Mouse (Mus musculus) frontal cortex, postnatal 10 days (tissue): ENCODE measurements at regions not wholly inside any gene's neighbourhood (a gene's known extent, or its start where the extent isn't known, plus 50 kb on each side); places are given as distances from the start of the nearest gene placed in this dataset.
A peak's percentile ranks its signal among the peaks of the same experiment; 100 is the strongest.

Source experiments
- DNase-seq, 2 experiments: peaks; one replicate each; pipeline ENCODE4 v3.0.0; 2022; ENCODE audit warnings: low spot score in 2 of 2, mixed read lengths in 1 of 2

DNA sequence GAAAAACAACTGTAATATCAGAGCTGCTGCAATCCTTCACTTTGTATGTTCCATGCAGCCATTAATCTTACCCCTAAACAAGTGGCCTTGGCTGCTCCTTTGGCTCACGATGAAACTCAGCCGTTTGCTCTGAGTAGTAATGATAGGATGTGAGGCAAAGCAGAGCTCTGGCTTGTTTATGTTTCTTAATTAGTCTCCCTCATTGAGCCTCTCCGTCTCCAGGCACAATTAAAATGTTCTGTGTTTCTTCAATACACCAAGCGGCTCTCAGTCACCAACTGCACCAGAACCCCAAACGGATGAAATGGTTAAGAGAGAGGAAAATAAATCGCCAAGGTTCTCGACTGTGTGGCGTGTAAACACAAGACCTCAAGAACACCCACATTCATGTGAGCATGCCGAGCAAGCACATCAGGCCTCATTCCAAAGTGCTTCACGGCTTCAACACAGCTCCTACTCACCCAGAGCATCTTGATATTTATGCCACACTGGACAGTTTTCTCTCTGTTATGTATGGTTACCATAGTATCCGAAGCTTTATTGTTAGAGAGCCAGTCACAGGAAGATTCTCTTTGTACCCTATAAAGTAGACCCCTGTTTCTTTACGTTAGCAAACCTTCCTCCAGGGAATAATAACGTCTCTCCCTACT is 280.4 kb downstream of the Lyplal1 start:
- no peak for DNase-seq

GRCm38 (mm10) chr1:185842481-185842880 is 274.6 kb downstream of the Lyplal1 start:
- DNase-seq: peak in 1 of 2 experiments; percentile 8

- DNase-seq: peak in 1 of 2 experiments; percentile 10
Measured at GRCm38 (mm10) chr1:185847161-185847560, 269.9 kb downstream of the Lyplal1 start.

GRCm38 (mm10) chr1:185850590-185850989 is 266.5 kb downstream of the Lyplal1 start:
- no peak for DNase-seq

DNA sequence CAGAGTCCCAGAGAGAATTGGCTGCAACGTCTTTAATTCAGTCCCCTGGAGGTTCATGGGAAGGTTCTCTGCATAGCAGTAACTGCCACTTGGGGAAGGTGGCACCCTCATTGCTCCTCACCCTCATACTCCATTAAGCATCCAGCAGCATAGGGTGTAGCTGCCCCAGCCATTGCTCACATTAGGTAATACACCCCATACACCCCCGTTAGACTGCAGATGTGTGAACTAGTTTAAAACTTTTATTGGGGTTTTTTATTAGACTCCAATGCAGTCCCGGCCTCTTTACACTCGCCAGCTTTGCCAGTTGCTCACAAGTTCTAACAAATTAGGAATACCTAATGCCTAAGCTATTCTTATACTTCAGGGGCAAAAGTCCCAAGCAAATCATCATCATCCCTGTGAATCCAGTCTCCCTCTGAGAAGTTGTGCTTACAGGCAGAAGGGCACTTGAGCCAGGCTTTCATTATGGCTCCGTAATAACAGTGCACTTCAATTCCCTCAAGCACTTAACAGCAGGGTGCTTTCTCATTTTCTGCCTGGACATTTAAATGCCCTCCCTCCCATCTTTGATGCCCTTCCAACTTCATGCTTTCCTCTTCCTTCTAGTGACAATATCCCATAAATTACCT is 265.7 kb downstream of the Lyplal1 start:
- DNase-seq: no peak

DNA sequence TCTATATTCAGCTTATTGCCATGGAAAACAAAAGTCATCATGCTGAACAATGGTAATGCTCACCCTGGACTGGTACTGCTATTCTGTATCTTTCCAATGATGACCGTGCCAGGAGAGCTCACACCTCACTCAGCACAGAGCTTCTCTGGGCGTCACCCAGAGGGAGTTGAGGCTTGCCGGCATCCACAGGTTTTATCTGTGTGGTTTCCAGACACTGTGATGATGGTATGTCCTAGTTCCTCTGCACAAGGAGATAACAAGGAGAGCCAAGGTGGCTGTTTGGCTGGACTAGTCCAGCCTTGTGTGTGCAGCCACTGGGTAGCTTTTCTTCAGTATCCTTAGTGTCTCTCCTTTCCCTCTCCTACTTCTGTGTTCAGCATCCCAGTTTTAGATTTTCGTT is 255.4 kb downstream of the Lyplal1 start:
- DNase-seq: no peak

DNA sequence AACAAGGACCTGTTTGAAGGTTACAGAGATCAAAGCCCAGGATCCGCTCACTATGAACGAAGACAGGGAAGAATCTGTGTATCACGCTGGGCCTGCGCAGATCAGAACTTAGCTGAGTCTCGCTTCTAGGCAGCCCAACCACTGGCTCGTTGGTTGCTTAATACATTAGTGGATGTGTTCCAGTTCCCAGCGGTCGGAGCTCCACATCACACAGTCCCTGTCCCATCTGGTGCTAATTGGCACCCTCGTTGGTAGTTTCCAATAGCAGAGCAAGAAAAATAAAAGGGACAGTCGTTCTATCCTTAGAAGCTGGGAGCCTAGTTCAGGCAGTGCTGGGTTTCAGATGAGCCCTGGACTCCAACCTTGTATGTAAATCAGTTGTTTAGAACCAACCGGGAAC is 251.2 kb downstream of the Lyplal1 start:
- no peak for DNase-seq

GRCm38 (mm10) chr1:185866612-185867011 is 250.5 kb downstream of the Lyplal1 start:
- DNase-seq: no peak

DNA sequence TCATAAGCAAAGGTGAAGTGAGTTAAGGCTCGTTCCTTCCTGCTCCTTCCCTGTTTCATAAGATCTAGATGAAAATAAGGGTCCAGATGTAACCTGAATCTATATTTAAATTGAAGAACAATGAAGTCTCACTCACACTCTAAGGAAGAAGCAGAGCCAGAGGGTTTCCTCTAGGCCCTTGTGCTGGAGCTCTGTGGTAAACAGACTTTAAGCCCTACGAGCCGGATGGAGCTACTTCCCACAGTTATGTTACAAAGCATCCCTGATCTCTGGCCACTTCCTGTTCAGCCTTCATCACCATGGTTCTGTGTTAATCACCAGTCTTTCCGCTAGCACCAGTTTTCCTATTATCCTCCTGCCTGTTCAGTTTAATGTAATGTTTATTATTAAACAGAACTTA is 250.1 kb downstream of the Lyplal1 start:
- no peak for DNase-seq

DNA sequence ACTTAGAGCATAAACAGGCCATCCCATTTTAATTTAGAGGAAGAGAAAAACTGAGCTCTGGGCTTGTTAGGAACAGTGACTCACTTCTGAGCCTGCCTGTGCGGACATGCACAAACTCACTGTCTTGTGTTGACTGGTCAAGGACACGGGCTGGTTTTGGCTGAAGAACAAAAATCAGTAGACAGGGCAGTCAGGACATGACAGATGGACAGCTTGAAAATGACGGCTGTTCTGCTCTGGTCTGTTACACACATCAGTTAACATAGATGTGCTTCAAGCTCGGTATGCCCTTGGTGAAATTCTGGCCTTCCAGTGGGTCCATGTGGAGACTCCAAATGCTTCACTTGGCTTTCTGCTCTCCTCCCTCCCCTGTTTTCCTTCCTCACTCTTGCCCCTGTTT is 248.4 kb downstream of the Lyplal1 start:
- no peak for DNase-seq

DNA sequence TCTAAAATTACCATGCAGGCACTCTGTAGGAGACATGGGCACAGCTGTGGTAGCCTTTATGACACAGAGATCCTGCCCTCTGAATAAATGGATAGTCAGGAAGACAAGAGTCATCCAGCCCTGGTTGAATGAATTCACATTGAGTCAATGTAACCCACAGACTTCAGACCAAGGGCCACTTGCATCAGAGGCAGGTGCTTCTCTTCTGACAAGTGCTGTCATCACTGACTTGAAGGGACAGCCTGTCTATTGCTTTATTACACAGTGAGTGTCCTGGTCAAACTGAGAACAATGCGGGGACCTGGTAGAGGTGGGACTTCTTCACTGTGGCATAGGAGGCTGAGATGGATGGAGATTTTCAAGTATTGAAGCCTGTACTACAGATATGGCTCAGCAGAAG is 230.1 kb downstream of the Lyplal1 start:
- DNase-seq: no peak

- DNase-seq: no peak
Measured at GRCm38 (mm10) chr1:185891814-185892213, 225.3 kb downstream of the Lyplal1 start.

GRCm38 (mm10) chr1:185893421-185893820 is 223.7 kb downstream of the Lyplal1 start:
- no peak for DNase-seq

GRCm38 (mm10) chr1:185898475-185898874 is 218.6 kb downstream of the Lyplal1 start:
- DNase-seq: peak; percentile 4 to 13

DNA sequence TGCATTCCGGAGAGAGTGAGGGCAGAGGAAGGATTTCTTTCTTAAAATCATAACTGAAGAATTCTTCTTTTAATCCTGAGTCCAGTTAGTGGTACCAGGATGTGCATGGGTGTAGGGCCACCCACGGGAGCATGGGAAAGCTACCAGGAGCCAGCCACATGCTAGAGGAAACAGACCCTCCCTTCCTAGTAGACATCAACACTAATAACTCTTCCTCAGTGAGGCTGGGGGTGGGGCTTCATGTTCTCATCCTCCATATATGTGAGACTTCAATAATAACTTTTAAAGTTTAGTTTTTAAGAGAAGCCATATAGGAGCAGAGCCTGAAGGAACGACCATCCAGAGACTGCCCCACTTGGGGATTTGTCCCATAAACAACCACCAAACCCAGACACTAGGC is 216.8 kb downstream of the Lyplal1 start:
- no peak for DNase-seq

GRCm38 (mm10) chr1:185902395-185902794 is 214.7 kb downstream of the Lyplal1 start:
- no peak for DNase-seq

GRCm38 (mm10) chr1:185905666-185906065 is 211.4 kb downstream of the Lyplal1 start:
- DNase-seq: no peak

DNA sequence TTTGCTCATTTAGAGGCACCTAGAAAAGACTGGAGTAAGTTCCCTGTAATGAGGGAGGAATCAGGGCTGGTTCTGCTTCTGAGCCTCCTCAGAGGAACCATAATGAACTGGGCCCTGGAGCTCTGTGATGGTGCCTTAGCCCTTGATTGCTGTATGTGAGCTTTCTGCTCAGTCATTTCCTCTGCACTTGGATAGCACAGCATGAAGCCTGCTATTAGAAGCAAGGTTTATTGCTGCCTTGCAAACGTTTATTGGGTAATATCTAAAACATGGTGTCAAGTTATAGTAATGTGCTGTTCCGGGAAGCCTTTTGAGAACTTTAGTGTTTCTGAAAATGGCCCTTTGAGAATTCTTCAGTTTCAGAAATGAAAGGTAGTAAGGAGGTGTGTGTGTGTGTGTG is 201.5 kb downstream of the Lyplal1 start:
- no peak for DNase-seq

GRCm38 (mm10) chr1:185918663-185919062 is 198.4 kb downstream of the Lyplal1 start:
- no peak for DNase-seq

- DNase-seq: no peak
Measured at GRCm38 (mm10) chr1:185923723-185924122, 193.4 kb downstream of the Lyplal1 start.

DNA sequence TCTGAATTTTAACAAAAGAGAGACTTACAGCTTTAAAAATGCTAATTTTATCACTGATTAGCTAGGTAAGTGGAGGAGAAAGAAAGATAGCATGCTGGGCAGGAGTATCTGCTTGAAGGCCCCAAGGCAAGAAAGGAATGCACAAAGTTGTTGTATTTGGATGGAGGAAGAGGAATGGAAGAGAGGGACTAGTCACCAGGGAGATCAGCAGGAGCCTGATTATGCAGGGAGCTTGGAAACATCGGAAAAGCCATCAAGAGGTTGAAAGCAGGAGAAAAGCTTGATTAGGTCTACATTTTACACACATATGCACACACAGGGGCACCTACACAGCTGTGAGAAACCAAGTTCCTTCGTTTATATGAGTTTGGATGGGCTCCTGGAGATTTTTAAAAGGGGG is 188.1 kb downstream of the Lyplal1 start:
- no peak for DNase-seq

GRCm38 (mm10) chr1:185929761-185930160 is 187.3 kb downstream of the Lyplal1 start:
- DNase-seq: no peak

DNA sequence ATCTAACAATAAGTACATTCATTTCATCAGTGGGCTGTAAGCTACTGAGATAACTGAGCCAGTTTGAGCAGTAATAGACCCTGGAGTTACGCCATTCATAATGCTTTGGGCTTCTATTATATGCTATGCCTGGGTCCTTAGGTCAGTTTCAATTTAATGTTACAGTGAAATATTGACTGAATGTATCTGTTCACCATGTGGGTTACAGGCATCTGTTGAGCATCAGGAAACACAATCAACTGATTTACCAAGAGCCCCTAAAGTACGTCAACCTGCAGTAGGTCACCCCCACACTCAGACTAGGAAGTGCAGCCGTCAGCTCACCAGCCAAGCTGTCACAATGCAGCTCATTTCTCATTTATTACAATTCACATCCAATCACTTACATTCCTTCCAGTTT is 183.5 kb downstream of the Lyplal1 start:
- DNase-seq: no peak

DNA sequence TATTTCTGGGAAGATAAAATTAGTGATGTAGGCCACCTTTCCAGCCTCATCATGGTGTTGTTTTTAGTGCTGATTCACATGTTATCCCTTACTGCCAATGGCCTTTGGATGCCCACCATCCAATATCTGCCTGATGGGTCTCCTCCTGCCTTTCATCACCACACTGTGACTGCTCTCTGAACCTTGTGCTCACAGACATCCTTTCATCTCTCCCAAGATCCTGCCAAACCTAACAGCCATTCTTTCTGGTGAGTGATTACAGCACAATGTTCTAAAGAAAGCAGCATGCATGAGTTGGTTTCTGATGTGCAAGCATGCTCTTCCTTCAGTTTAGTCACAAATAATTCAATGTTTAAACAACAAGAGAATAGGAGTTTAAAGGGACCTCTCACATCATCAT is 180.1 kb downstream of the Lyplal1 start:
- DNase-seq: no peak
